Mouse (Mus musculus) gastrocnemius, postnatal 36 days (tissue): ENCODE measurements around the gene Deaf1. TPM values are rescaled to one million over a fixed set of nuclear protein-coding genes. Genes with fewer than 3 reads are reported as not detected.
"Not testable (repeated sequence)": the region's sequence is repeated elsewhere in the genome, so short reads cannot be mapped to it uniquely, and the experiment has no call there.

ENCODE experiments used
- DNase-seq, 2 experiments: peaks; one replicate each; pipeline ENCODE4 v3.0.0; 2022
- intact Hi-C: fragments of 180-260 bp; cut with DNase I; formaldehyde crosslinking; loops from one replicate; pipeline ENCODE4 v1.15.1; 2025
- total RNA-seq, 2 experiments: library from RNA; stranded (reverse); gene quantifications; 2 replicates each; pipeline ENCODE4 v1.2.3; 2021

Gene Deaf1
- total RNA-seq, 2 experiments from 2014 or later: 13.9 to 14.8 TPM

DNA sequence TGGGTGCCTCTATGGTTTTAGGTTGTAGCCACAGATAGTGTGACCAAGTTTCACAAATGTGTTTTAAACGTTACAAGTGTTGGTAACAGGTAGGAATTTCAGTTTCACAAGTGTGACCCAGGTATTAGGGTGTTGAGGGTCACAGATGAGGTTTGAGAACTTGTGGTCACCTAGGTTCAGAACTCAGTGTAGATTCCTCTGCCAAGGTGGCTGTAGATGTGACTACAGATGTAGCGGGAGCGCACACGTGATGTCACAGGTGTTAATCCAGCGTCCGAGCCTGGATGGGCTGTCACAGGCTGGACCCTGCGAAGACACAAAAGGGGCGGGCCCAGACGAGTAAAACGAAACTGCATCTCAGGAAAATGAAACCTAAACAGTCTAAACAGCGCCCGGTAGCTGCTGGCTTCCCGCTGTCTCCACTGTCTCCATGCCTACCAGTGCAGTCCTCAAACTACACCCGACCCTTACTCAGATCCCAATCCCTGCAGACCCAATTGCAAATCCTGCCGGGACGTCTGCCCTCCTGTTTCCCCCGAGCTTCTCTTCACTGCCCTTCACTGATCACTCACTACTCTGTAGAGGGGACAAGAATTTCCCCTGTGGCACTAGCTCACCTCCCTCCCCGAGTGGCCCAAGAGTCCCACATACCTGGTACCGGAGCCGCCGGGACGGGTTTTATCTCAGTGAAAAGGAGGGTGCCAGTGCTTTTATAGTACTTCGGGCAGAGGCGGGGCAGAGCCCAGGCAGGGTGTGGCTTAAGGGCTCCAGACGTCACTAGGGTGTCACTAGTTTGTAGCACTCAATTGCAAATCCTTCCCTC, 61.5 kb downstream of the Deaf1 start, which contains the start of gene Irf7:
Irf7 (minus strand) TSS at position 743 of the 823 bp plus-strand sequence.
- intact Hi-C loops: loop anchor here (1.0 kb wide), 1 partner anchor 98 kb away; no protein-coding TSS in a partner anchor

GRCm38 (mm10) chr7:141265411-141265738, 62.1 kb downstream of the Deaf1 start:
- intact Hi-C loops: loop anchor here (1.0 kb wide), 1 partner anchor 99 kb away; no protein-coding TSS in a partner anchor

More for the DNA sequence above, 61.5 kb downstream of the Deaf1 start, which contains the start of gene Irf7:
- DNase-seq: peak; percentile 53 to 57

GRCm38 (mm10) chr7:141264761-141265410, 62.6 kb downstream of the Deaf1 start:
- intact Hi-C loops: loop anchor here (1.0 kb wide), 1 partner anchor 99 kb away; no protein-coding TSS in a partner anchor
- no peak for DNase-seq

More at GRCm38 (mm10) chr7:141265411-141265738, 62.1 kb downstream of the Deaf1 start:
- DNase-seq: no peak

GRCm38 (mm10) chr7:141264041-141264700, 63.3 kb downstream of the Deaf1 start:
- no peak for DNase-seq
- intact Hi-C loops: no loop called here

DNA sequence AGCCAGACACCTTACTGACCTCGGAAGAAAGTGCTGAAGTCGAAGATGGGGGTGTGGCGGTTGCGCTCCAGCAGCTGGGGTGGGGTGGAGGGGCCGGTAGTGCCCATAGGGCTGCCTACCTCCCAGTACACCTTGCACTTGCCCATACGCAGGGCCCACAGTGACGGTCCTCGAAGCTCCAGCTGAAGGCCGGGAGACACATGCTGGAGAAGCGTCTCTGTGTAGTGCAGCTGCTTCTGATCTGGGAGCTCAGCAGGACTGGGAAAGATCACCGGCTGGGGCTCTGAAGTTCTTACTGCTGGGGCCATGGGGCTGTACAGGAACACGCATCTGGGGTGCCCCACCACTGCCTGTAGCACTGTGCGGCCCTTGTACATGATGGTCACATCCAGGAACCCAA, 63.9 kb downstream of the Deaf1 start:
- intact Hi-C loops: no loop called here

GRCm38 (mm10) chr7:141261480-141261879, 66.0 kb downstream of the Deaf1 start:
- DNase-seq: no peak
- intact Hi-C loops: no loop called here

More for the DNA sequence above, 63.9 kb downstream of the Deaf1 start:
- no peak for DNase-seq

DNA sequence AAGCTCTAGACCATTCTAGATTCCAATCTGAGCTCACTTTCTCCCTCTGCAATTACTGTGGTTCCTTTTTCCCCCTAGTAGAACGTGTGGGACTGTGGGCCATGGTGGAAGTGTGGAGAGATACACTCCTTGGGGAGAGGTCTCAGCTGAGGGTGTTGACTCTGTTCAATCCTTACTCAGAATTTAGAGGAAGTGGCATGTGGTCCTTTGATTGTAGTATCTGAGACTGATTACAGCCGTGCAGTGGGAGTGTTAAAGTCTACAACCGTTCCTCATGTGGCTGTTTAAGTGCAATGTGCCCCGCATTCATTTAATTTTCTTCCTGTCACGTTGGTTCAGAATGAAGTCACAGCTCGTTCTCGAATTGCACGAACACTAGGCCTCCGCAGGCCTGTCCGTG, 71.3 kb downstream of the Deaf1 start:
- DNase-seq: no peak
- intact Hi-C loops: no loop called here

DNA sequence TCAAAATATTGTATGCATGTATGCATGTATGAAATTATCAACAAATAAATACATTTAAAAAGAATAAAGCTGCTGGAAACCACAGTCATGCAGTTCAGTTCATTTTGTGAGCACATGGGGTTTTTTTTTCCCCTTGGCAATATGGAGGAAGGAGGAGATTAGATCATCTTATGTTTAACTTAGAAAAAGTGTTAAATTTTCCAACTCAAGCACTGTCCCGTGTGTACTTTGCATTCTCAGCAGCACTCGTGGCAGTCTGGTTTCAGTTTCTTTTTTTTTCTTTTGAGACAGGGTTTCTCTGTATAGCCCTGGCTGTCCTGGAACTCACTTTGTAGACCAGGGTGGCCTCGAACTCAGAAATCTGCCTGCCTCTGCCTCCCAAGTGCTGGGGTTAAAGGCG, 77.0 kb downstream of the Deaf1 start:
- intact Hi-C loops, DNase-seq: not testable (repeated sequence)

Other genes with a start within 250 kb of the Deaf1 start
- gene Pkp3, start 249.5 kb downstream of the Deaf1 start, total RNA-seq: under 1 TPM in 1 of 2 experiments, not detected in 1; 0.12 TPM
- 1 to 10 TPM; 1.7 to 2.0 TPM for gene Sigirr, start 227.1 kb downstream of the Deaf1 start, total RNA-seq
- not detected for gene Ano9, start 209.9 kb downstream of the Deaf1 start, total RNA-seq
- gene Ptdss2, start 205.3 kb downstream of the Deaf1 start, total RNA-seq: 10 to 100 TPM; 15.9 to 18.7 TPM
- 10 to 100 TPM; 41.8 to 45.9 TPM for gene Rnh1, start 154.8 kb downstream of the Deaf1 start, total RNA-seq
- 100 to 1,000 TPM; 148 to 163 TPM for gene Hras, start 133.7 kb downstream of the Deaf1 start, total RNA-seq
- gene Lrrc56, start 133.5 kb downstream of the Deaf1 start, total RNA-seq: 1 to 10 TPM; 2.0 to 2.1 TPM
- not detected for gene Lmntd2, start 113.6 kb downstream of the Deaf1 start, total RNA-seq
- under 1 TPM in 1 of 2 experiments, not detected in 1; 0.59 TPM for gene Rassf7, start 111.8 kb downstream of the Deaf1 start, total RNA-seq
- 10 to 100 TPM; 19.2 to 20.6 TPM for gene Phrf1, start 98.9 kb downstream of the Deaf1 start, total RNA-seq
- gene Irf7, start 61.2 kb downstream of the Deaf1 start, total RNA-seq: 1 to 10 TPM in 1 of 2 experiments, under 1 TPM in 1; 0.71 to 2.5 TPM
- gene Cdhr5, start 50.9 kb downstream of the Deaf1 start, total RNA-seq: under 1 TPM in 1 of 2 experiments, not detected in 1; 0.12 TPM
- gene Sct, start 48.6 kb downstream of the Deaf1 start, total RNA-seq: not detected
- gene Drd4, start 35.7 kb downstream of the Deaf1 start, total RNA-seq: not detected
- gene Tmem80, start within 50 bp of the Deaf1 start, total RNA-seq: 10 to 100 TPM; 10.2 to 10.6 TPM
- 1 to 10 TPM; 2.1 to 2.5 TPM for gene Eps8l2, start 11.2 kb upstream of the Deaf1 start, total RNA-seq
- 10 to 100 TPM; 81.0 to 82.7 TPM for gene Taldo1, start 64.5 kb upstream of the Deaf1 start, total RNA-seq
- 1 to 10 TPM; 6.3 to 6.7 TPM for gene Gatd1, start 86.4 kb upstream of the Deaf1 start, total RNA-seq
- gene Cend1, start 101.8 kb upstream of the Deaf1 start, total RNA-seq: under 1 TPM; 0.20 to 0.39 TPM
- 10 to 100 TPM; 15.6 to 38.4 TPM for gene Slc25a22, start 110.2 kb upstream of the Deaf1 start, total RNA-seq
- under 1 TPM; 0.15 to 0.18 TPM for gene Pidd1, start 116.3 kb upstream of the Deaf1 start, total RNA-seq
- gene Rplp2, start 119.7 kb upstream of the Deaf1 start, total RNA-seq: 100 to 1,000 TPM; 466 to 562 TPM
- 100 to 1,000 TPM; 306 to 361 TPM for gene Pnpla2, start 127.5 kb upstream of the Deaf1 start, total RNA-seq
- 1 to 10 TPM; 6.3 to 7.4 TPM for gene Cracr2b, start 133.4 kb upstream of the Deaf1 start, total RNA-seq
- gene Cd151, start 139.7 kb upstream of the Deaf1 start, total RNA-seq: 10 to 100 TPM; 65.6 to 83.2 TPM
- gene Polr2l, start 147.4 kb upstream of the Deaf1 start, total RNA-seq: 10 to 100 TPM; 53.1 to 58.7 TPM
- gene Tspan4, start 147.6 kb upstream of the Deaf1 start, total RNA-seq: 10 to 100 TPM in 1 of 2 experiments, 1 to 10 TPM in 1; 7.2 to 14.1 TPM
- gene Chid1, start 212.2 kb upstream of the Deaf1 start, total RNA-seq: 10 to 100 TPM; 13.9 to 14.5 TPM
- gene Ap2a2, start 234.5 kb upstream of the Deaf1 start, total RNA-seq: 10 to 100 TPM; 45.3 to 46.6 TPM